Mouse (Mus musculus) right cerebral cortex, postnatal 36 days (tissue): ENCODE results near the gene Trim31.
"Not testable (repeated sequence)": the region's sequence is repeated elsewhere in the genome, so short reads cannot be mapped to it uniquely, and the experiment has no call there.

Experiments
- DNase-seq, 2 experiments: peaks; one replicate each; pipeline ENCODE4 v3.0.0; 2022; ENCODE audit warnings: low spot score in 2 of 2, mixed read lengths in 1 of 2

The Trim31 gene

DNA sequence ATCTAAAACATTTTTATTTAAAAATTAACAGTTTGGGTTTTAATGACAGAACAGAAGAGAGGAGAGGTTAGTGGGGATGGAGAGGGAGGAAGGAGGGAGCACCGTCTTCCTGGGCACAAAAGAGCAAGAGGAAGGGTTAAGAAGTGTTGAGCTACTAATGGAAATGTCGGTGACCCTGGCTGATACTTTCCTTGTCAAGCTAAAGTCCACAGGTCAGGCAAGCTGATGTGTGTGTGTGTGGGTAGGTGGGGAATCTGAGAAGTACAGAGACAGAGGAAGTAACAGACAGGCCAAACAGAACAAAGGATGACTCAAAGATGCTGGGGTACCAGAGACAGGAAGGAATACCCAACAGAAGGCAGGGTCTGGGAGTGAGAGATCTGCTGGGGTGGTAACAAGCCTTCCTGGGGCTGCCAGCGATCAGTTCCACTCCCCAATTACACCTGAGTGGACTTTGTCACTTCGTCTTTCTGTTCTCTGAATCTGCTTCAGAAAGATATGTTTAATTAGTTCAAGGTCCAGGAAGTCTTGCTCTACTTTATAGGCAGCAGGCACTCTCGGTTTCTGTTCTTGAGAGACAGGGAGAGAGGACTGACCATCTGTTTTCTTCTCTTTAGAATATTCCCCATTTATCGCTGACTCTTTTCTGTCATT, at the start of gene Trim31:
Gene Trim31, plus strand, starts transcription at position 567 of the 654 bp plus-strand sequence.
- DNase-seq = no peak

- no peak for DNase-seq
Observed at GRCm38 (mm10) chr17:36848911-36849310, 49.0 kb upstream of the Trim31 start.

DNA sequence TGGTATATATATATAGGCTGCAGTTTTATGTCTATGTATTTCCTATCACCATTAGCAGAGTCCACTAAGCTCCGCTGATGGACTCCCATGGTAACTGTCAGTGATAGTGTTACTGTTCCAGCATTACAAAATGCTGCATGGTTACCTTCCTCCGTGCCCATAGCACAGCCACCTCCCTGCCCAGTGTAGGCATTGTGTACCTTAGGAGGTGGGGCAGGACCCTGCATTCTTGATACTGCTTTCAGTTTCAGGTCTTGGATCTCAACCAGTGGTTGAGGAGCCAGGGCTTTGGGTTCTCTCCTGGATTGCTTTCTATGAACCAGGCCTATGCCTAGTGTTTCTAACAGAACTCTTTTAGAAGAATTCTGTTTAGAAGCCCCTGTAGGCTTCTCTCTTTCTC, 47.9 kb upstream of the Trim31 start:
- no peak for DNase-seq

DNA sequence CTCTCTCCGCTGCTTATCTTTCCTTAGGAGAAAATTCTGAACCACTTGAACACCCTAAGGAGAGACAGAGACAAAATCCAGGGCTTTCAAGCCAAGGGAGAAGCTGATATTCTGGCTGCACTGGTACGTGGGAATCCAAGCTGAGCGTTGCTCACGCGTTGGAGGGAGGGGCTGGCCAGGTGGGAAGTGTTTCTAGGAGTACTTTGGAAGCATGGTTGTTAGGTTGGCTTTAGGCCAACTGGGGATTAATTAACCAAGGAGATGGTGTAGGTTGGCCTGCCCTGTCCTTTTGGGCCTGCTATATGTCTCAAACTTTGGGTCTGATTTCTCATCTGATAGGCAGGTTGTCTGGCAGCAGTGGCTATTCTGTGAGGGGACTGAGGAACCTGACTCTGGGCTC, 46.7 kb upstream of the Trim31 start:
- DNase-seq = no peak

DNA sequence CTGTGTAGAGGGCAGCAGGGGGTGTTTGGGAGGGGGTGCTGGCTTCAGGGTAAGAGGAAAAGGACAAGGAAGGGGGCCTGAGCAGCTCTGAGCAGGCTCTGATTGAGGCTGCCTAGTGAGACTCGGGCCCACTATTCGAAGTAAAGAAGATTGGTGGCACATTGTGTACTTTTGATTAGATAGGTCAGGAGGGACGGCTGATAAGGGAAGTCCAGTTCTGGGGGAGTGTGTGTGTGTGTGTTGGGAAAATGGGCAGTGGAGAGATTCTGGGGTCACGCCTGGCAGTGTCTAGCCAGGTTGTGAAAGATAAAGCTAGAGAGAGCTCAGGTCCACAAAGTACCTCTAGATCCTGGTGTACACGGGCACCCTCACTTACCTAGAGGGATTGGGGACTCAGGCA, 46.3 kb upstream of the Trim31 start:
- no peak for DNase-seq

DNA sequence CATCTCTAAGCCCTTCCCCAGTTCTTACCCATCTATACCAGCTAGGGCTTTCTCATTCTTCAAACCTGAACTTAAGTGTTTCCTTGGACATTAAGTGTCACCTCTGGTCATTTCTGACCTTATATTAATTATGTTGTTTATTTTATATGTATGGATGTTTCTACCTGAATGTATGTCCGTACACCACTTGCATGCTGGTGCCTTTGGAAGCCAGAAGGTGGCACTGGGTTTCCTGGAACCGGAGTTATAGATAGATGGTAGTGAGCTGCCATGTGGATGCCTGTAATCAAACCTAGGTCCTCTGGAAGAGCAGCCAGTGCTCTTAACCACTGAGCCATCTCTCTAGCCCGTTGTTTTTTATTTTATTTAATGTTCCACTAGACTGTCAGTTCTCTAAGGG, 42.4 kb upstream of the Trim31 start:
- DNase-seq = no peak

DNA sequence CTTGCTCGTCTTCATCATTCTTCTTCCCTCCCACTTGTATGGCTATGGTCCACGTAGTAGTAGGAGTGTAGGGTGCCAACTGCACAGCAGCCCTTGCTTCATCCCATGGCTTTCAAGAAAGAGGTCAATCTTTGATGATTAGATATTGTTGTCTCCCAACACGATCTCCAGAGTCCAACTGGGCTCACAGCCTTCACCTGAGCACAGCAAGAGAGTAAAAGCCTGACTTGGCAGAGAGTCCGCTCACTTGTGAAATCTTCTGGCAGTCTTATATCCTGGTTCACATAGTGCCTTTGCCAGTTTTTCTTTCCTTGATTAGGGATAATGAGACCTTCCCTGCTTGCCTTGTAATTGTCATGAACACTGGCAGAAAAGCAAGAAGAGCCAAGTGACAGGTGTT, 41.7 kb upstream of the Trim31 start:
- no peak for DNase-seq

DNA sequence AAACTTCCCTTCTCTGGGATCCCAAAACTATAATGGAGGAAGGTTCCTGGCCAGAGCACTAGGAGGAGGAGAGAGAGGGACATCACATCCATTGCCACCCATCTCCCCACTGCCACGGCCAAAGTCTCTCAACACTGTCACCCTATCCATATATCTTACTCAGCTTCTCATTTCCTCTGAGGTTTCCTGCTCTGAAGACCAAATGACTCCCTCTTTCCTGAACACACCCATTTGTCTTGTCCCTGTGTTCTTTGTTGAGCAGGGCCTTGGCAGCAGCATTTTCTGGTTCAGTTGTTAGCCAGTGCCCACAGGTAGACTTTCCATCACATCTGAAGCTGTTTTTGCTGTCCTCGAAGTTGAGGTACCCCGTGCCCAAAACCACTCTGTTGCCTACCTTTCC, 39.7 kb upstream of the Trim31 start:
- DNase-seq = no peak

DNA sequence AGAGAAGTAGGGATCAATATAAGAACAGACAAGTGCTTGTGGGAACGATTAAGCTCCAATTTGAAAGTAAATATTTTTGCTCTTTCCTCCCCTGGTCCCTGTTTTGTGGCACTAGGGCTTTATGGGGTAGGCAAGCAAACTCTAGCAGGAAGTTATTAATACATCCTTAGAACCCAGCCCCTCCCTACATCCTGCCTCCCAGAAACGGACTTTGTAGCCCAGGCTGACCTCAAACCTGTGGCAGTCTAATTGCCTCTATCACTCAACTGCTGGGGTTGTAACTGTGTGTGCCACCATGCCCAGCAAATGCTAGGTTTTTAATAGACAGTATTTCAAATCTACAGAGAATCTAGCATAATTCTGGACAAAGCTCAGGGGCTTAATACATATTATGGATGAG, 36.2 kb upstream of the Trim31 start:
- DNase-seq = no peak

GRCm38 (mm10) chr17:36866719-36867527, 31.0 kb upstream of the Trim31 start, which contains the start of gene Trim15:
TSS of gene Trim15 (minus strand) at chr17:36867210.
- DNase-seq = no peak

DNA sequence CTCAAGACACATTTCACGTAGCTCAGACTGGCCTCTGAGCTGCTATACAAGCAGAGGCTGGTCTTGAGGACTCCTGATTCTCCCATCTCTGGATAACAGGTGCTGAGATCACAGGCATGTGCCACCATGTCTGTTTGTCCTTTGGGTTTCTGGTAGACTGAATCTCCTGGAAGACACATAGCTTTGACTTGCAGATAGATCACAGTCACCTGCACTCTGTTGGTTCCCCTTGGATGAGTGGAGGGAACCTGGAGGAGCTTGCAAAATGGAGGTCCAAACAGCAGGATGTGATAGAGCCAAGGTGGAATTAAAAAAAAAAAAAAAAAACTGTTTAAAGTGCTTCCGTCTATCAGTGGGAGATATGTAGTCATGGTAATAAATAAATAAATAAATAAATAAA, 29.1 kb upstream of the Trim31 start:
- DNase-seq = no peak

DNA sequence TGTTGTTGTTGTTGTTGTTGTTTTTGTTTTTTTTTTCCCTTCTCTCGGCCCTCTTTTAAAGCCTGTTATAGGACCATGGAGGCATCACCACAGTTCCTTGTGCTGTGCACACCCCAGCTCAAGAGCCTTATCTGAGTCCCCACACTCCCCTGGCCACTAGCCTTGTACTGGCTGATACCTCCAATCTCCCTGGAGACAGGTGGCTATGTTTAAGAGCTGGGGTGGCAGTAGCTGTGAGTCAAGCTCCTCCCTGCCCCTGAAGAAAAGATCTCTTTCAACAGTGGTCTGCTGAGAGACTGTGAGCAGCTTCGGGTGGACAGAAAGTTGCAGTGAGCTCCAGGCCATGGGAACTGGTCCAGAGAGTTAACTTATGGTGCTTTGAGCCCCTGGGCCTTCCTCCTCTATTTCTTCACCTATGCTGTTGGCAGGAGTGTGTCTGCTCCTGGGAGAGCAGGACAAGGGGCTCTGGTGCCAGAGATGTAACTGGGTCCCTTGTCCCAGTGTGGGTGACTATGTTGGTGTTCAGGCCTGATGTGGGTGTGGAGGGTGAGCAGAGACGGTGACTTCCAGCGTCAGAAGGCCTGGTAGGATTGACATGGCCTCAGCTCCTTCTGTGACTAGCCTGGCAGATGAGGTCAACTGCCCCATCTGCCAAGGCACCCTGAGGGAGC, 28.5 kb upstream of the Trim31 start, which contains the start of gene Trim10:
Gene Trim10, plus strand, starts transcription at position 291 of the 671 bp plus-strand sequence.
- no peak for DNase-seq

- no peak for DNase-seq
Observed at GRCm38 (mm10) chr17:36869955-36870810, 27.7 kb upstream of the Trim31 start.

DNA sequence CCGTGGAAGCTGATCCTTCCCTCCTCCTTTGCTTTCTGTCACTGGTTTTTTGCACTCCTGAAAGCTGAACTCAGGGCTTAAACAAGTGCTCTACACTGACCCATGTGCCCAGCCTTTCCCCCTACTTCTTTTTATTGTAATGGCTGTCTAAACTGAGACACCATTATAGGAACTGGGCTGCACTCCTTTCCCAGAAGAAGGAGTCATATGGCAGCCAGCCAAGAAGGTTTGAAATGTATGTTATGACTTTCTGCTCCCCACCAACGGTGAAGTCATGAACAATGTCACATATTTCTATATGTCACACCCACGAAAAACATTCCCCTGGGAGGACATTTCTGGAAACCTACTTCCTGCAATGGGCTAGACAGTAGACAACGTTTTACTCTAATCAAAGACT, 23.3 kb upstream of the Trim31 start:
- DNase-seq = no peak

DNA sequence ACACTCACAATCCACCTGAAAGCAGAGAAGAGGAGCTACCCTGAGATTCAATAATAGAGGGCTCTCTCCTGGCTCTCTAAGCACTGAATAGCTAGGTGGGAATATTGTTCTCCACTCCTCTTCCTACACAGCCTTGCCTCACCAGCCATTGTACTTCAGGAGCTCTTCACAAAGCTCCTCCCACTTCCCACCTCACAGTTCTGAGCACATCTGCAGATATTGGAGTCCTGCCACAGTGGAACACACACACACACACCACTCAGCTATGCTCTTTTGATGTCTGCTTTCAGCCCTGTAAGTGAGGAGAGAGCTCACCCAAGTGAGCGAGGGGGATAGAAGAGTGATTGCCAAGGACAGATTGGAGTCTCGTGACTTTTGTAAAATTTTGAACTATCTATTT, 14.6 kb upstream of the Trim31 start:
- no peak for DNase-seq

DNA sequence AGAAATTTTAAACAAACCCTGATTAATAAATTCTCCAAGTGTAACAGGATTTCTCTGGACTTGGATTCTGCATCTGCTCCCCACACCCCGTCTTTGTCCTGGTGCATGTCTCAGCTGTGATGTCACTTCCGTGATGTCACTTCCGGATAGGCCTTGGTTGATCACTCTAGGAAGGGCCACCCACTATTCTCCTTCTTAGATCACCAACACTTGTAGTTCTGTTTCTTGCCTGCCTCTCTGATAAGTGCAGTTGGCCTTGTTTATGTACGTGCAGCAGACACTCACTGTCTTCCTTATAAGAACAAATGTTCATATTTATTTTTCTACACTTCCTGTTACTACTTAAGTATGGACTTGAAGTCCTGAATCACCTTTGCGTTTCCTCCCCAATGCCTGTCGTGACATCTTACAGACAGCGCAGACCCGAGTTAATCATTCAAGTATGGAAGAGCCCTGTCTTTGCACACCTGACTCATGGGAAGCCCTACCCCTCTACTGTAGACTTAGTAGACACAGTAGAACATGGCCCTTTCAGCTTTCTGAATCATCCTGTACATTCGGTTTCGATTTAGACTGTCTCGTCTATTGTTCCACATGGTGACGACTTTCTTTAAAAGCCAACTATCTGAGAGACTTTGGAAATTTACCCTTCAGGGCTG, 12.7 kb upstream of the Trim31 start:
- no peak for DNase-seq

- DNase-seq = no peak
Observed at GRCm38 (mm10) chr17:36890073-36890903, 7.6 kb upstream of the Trim31 start, which contains the start of gene Trim40. TSS of gene Trim40 (minus strand) at chr17:36890123.

GRCm38 (mm10) chr17:36891496-36891895, 6.4 kb upstream of the Trim31 start:
- not testable (repeated sequence) for DNase-seq

DNA sequence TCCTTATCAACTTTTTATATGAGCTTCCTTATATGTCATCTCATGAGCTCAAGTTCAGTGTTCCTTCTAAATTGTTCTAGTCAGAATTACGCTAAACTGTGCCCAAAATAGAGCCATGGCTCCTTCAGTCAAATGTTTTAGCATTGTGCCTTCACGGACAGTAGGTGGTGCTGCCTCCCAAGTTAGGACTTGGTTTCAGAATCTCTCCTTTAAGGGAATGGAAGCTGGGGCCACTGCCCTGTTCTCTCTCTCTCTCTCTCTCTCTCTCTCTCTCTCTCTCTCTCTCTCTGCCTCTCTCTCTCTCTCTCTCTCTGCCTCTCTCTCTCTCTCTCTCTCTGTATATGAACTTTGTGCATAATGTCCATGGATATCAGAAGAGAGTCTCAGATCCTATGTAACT, 5.6 kb upstream of the Trim31 start:
- peak in 1 of 2 experiments; percentile 12 for DNase-seq

DNA sequence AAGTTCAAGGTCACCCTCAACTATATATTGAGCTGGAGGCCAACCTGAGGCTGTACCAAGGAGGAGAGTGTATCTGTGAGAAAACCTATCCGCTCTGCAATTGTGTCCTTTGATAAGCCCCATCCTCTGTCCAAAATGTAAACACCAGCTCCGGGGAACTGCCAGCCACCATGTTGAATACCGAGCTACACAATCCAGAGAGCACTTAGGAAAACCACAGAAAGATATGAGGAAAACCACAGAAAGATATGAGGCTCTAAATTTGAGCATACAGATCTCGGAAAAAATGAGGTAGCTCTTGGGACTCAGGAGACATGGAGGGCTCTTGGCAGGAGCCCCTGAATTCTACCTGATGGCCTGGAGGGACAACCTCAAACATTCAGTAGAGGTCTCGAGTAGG, 4.5 kb upstream of the Trim31 start:
- no peak for DNase-seq
